Mouse (Mus musculus) heart, embryonic 13.5 days (tissue): ENCODE data around the gene Flt3. TPM values are rescaled to one million over a fixed set of nuclear protein-coding genes. Genes with fewer than 3 reads are reported as not detected.

Experiments used
- ATAC-seq: fragments of 200-750 bp; cut with Nextera tagmentation; 2 replicates; pipeline ENCODE4 v1.8.0; 2017; ENCODE audit warnings: moderate TSS enrichment; ENCODE audit not compliant: insufficient number of reproducible peaks, low FRiP score, low TSS enrichment; ENCODE audit errors: extremely low read depth
- H3K27ac ChIP-seq: fragments of 300-500 bp; sonication (generic); replicated peaks from 2 replicates; pipeline ENCODE4 v1.5.1; 2015; ENCODE audit warnings: moderate library complexity, mild to moderate bottlenecking, inconsistent platforms
- H3K27me3 ChIP-seq: fragments of 300-500 bp; sonication (generic); replicated peaks from 2 replicates; pipeline ENCODE4 v1.6.1; 2015; ENCODE audit warnings: mild to moderate bottlenecking, inconsistent platforms
- H3K36me3 ChIP-seq: fragments of 300-500 bp; sonication (generic); 2 replicates; pipeline ENCODE4 v1.6.1; 2015; ENCODE audit warnings: mild to moderate bottlenecking, inconsistent platforms
- H3K4me1 ChIP-seq: fragments of 300-500 bp; sonication (generic); 2 replicates; pipeline ENCODE4 v1.6.1; 2015; ENCODE audit warnings: inconsistent platforms
- H3K4me2 ChIP-seq: fragments of 300-500 bp; sonication (generic); 2 replicates; pipeline ENCODE4 v1.6.1; 2015; ENCODE audit warnings: inconsistent platforms, mild to moderate bottlenecking, moderate library complexity
- H3K4me3 ChIP-seq: fragments of 300-500 bp; sonication (generic); 2 replicates; pipeline ENCODE4 v1.5.1; 2015; ENCODE audit warnings: moderate library complexity, mild to moderate bottlenecking, inconsistent platforms
- H3K9ac ChIP-seq: fragments of 300-500 bp; sonication (generic); 2 replicates; pipeline ENCODE4 v1.6.1; 2015; ENCODE audit warnings: inconsistent platforms, mild to moderate bottlenecking, moderate library complexity
- H3K9me3 ChIP-seq: fragments of 300-500 bp; sonication (generic); 2 replicates; pipeline ENCODE4 v1.6.1; 2016; ENCODE audit warnings: inconsistent platforms
- WGBS: fragments of 180-500 bp; shearing (Covaris S2); methylation state at CpG from one replicate; pipeline ENCODE4 v1.1.7; 2015; ENCODE audit warnings: mixed read lengths; 5-methylcytosine and 5-hydroxymethylcytosine counted together
- microRNA-seq: library from miRNA; unstranded; fragments of <30 nt; microRNA quantifications from one replicate; pipeline ENCODE4, GENCODE M21; 2016
- polyA plus RNA-seq: library from polyadenylated mRNA; unstranded; fragments of >200 nt; fragmentation: Nextera tagmentation; extraction: Ambion mirVana; gene quantifications from 2 replicates; pipeline ENCODE4 v1.2.1, GENCODE M21; 2015

Gene Flt3
- polyA plus RNA-seq, 1 experiment from 2014 or later: 0.04 TPM

DNA sequence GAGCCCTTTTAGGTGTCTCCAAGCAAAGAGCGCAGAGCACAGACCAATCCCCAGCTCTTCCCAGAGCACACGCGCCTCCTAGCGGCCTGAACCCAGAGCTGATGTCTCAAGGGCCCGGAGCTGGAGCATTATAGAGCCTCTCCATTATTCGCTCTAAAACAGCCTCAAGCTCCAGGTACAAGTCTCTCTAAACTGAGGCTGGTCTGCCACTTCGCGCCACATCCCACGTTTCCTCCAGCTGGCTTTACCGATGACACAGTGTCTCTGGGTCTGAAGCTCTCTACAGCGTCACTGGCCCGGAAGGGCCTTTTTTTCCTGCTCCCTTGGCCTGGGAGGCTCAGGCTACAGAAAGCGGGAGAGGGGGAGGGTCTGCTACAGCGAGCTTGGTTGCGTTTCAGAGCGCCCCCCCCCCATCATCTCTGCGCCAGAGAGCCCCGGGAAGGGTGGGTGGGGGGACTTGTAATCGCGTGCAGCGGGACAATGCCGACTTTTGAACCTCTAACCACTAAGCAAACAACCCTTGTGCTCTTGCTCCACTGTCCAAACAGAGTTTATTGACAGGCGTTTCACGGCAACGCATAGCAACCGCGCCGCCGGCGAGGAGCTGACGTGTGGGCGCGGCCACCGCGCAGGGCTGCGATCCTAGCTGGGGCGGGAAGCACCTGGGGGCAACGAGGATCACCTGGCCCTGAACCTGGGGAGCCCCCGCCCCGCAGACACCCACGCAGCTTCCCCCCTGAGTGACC lies 100.9 kb downstream of the Flt3 start:
- Histone ChIP-seq H3K4me3 (peak overlapping the region; percentile 40), H3K4me2 (peak overlapping the region; percentile 63), H3K9me3 (no peaks in the 10 kb centered on the region), H3K36me3 (no peaks in the 10 kb centered on the region), H3K27ac (no peak overlapping the region), H3K9ac (0 out of 2 replicates have a peak overlapping the region, but pooled peaks have one; percentile 55), H3K4me1 (peaks cover 23% of the 10 kb centered on the region), H3K27me3 (peaks cover 99% of the 10 kb centered on the region)
- no peak for ATAC-seq
- WGBS: under 1% methylated on average over 40 of the region's 41 CpGs

GRCm38 (mm10) chr5:147297249-147297648 lies 103.0 kb downstream of the Flt3 start:
- H3K4me3 ChIP-seq: no peak overlapping the region
- H3K4me2 ChIP-seq: no peak overlapping the region
- H3K36me3 ChIP-seq: no peaks in the 10 kb centered on the region
- no peaks in the 10 kb centered on the region for H3K9me3 ChIP-seq
- no peak overlapping the region for H3K9ac ChIP-seq
- WGBS: 50% methylated on average over 5 of the region's 5 CpGs
- no peak for ATAC-seq
- no peak overlapping the region for H3K27ac ChIP-seq
- peaks cover 99% of the 10 kb centered on the region for H3K27me3 ChIP-seq
- H3K4me1 ChIP-seq: peaks cover 32% of the 10 kb centered on the region

DNA sequence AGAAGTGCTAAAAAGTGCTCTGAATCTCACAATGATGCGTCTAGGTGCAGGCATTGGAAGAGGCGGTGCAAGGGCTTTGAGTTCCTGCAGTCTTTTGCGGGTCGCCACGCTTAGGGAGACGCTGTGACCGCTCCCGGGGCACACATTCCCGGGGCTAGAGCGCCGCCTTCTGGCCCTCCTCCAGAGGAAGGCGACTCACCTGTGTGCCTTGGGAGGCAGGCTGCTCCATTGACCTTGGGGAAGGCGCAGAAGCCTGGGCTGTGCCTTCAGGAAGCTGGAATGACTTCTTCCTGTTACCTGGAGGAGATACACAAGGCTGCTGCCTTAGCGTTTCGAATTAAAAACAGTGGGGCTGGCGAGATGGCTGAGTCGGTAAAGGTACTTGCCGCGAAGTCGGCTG lies 106.2 kb downstream of the Flt3 start:
- 9% methylated on average over 20 of the region's 20 CpGs for WGBS

DNA sequence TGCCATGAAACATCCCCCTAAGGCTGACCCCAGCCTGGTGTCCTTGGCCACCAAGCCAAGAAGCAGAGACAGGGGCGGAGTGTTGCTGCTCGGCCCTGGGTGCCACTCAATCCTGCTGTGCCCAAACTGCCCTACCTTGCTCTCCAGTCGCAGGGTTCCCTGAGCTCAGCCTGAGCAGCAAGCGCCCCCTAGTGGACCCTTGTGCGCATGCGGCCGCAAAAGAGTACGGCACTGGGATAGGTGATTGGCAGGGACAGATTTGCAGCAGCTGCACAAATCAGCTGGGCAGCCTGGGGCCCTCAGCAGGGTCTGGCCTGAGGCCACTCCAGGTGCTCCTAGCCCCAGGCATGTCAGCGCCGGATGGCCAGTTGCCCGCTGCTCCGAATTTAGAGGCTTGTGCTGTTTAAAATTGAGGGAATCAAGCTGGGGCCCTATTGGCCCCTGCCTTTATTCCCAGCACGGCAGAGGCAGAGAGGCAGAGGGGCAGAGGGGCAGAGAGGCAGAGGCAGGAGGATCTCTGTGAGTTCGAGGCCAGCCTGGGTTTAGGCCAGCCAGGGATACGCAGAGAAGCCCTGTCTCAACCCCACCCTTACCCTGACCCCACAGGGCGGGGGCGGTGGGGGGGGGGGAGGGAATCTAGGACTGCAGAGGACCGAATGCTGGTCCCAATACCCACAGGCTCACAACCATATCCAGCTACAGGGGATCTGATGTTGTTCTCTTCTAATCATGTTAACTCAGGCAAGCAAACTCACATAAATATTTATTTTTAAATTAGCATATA lies 107.0 kb downstream of the Flt3 start:
- H3K27me3 ChIP-seq: peaks cover 75% of the 10 kb centered on the region
- H3K36me3 ChIP-seq: no peaks in the 10 kb centered on the region
- H3K9me3 ChIP-seq: no peaks in the 10 kb centered on the region
- H3K4me1 ChIP-seq: peaks cover 15% of the 10 kb centered on the region
- H3K9ac ChIP-seq: no peak overlapping the region
- WGBS: 19% methylated on average over 18 of the region's 18 CpGs
- H3K4me2 ChIP-seq: no peak overlapping the region
- no peak overlapping the region for H3K27ac ChIP-seq
- no peak for ATAC-seq
- H3K4me3 ChIP-seq: no peak overlapping the region

More for the DNA sequence above, 106.2 kb downstream of the Flt3 start:
- Histone ChIP-seq H3K27me3 (peaks cover 78% of the 10 kb centered on the region), H3K9ac (no peak overlapping the region), H3K4me1 (peaks cover 15% of the 10 kb centered on the region), H3K4me2 (no peak overlapping the region), H3K36me3 (no peaks in the 10 kb centered on the region), H3K9me3 (no peaks in the 10 kb centered on the region), H3K27ac (no peak overlapping the region), H3K4me3 (no peak overlapping the region)
- ATAC-seq: no peak

DNA sequence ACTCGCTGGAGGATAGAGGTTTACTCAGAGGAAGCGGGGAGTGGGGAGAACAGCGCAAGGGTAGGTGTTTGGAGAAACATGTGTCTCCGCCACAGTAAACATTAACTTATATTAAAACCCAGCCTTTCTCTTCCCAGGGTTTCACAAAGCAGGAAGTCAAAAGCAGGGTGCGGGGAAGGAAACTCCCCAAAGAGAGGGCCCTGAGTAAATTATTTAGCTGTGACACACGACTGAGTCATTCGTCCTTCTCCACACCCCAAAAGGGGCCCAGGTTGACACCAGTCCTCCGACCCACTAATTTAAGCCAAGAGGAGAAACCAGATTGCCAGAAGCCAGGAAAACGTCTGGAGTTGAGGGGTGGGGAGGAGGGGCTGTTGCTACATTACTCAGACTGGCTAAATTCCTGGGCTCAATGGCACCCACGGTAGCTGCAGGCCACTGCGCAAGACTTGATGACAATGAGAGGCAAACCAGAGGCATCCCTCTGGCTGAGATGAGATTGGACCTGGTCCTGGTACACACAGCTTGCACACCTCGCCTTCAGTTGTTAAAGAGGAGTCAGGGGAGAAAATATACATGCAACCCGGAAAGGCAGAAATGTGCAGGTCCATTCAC lies 107.7 kb downstream of the Flt3 start:
- ATAC-seq: no peak
- H3K9ac ChIP-seq: no peak overlapping the region
- H3K4me3 ChIP-seq: no peak overlapping the region
- H3K36me3 ChIP-seq: no peaks in the 10 kb centered on the region
- H3K4me1 ChIP-seq: peaks cover 15% of the 10 kb centered on the region
- 20% methylated on average over 13 of the region's 13 CpGs for WGBS
- no peaks in the 10 kb centered on the region for H3K9me3 ChIP-seq
- no peak overlapping the region for H3K27ac ChIP-seq
- H3K27me3 ChIP-seq: peaks cover 75% of the 10 kb centered on the region
- H3K4me2 ChIP-seq: peak overlapping the region; percentile 21; the same call in 1 of the 2 replicates

DNA sequence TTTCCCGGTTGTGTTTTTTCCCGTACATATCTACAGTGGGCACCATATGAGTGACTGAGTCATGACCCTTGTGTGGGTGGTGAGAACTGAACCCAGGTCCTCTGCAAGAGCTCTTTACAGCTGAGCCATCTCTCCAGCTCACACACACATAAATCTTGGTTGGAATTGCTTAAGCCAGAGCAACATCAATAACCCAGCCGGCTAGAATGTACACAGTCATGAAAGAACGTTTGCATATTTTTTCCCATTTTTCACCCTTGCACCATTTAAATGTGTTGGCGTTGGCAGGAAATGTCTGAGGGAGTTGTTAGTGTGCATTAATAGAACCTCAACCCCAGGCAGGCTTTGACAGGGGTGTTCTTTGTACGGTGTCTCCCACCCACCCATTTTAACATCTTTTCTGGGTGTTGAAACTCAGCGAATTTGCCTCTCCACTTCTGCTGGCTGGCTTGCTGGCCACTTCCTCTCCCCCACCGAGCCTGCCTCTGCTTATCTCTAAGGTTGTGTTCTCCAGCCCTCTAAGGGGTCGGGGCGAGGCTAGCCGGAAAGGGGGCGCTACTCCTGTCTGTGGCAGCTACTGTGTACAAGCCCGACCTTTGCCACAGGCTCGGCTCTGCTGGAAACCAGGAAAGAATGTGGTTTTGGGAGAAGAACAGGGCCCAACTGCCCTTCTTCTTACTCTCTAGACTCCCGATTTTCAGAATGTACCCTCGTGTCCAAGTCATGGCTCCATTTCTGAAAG lies 108.4 kb downstream of the Flt3 start:
- Histone ChIP-seq H3K36me3 (no peaks in the 10 kb centered on the region), H3K9ac (no peak overlapping the region), H3K9me3 (no peaks in the 10 kb centered on the region), H3K4me3 (no peak overlapping the region), H3K27ac (no peak overlapping the region), H3K4me2 (peak overlapping the region; percentile 21; the same call in 1 of the 2 replicates), H3K4me1 (peaks cover 15% of the 10 kb centered on the region), H3K27me3 (peaks cover 75% of the 10 kb centered on the region)
- WGBS: 21% methylated on average over 16 of the region's 16 CpGs
- ATAC-seq: no peak

DNA sequence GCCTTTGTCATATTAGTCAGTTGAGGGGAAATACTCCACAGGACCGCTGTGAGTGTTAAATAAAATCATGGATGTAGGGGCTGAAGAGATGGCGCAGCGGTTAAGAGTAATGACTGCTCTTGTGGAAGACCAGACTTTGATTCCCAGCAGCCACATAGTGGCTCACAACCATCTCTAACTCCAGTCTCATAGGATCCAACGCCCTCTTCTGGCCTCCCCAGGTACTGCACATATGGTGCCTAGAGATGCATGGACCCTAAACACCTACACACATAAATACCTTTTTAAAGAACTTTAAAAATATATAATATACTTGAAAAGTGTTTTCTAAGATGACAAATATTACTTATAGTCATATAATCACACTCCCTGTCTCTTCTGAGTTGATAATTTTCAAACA lies 115.9 kb downstream of the Flt3 start:
- WGBS: 68% methylated on average over 4 of the region's 4 CpGs
- Histone ChIP-seq H3K27ac (no peak overlapping the region), H3K27me3 (peaks cover 84% of the 10 kb centered on the region), H3K9me3 (no peaks in the 10 kb centered on the region), H3K9ac (no peak overlapping the region), H3K36me3 (no peaks in the 10 kb centered on the region), H3K4me3 (no peak overlapping the region), H3K4me2 (no peak overlapping the region), H3K4me1 (no peaks in the 10 kb centered on the region)
- ATAC-seq: no peak

Small RNAs within 50 kb of the gene (microRNA-seq; reads per million reads assigned to microRNA genes)
- gene Mir7k: not detected

Other genes starting within 250 kb of the Flt3 start
- not detected in 2 replicates for gene Gsx1, start 211.8 kb downstream of the Flt3 start, polyA plus RNA-seq
- not detected in 2 replicates for gene Pdx1, start 130.5 kb downstream of the Flt3 start, polyA plus RNA-seq
- gene Cdx2, start 93.2 kb downstream of the Flt3 start, polyA plus RNA-seq: not detected in 2 replicates
- gene Urad, start 78.0 kb downstream of the Flt3 start, polyA plus RNA-seq: not detected in 2 replicates
- gene Pan3, start 29.7 kb upstream of the Flt3 start, polyA plus RNA-seq: 41.6 and 44.3 TPM in 2 replicates